13 mouse cellular contexts compared by ENCODE assay signal in the genomic region with DNA sequence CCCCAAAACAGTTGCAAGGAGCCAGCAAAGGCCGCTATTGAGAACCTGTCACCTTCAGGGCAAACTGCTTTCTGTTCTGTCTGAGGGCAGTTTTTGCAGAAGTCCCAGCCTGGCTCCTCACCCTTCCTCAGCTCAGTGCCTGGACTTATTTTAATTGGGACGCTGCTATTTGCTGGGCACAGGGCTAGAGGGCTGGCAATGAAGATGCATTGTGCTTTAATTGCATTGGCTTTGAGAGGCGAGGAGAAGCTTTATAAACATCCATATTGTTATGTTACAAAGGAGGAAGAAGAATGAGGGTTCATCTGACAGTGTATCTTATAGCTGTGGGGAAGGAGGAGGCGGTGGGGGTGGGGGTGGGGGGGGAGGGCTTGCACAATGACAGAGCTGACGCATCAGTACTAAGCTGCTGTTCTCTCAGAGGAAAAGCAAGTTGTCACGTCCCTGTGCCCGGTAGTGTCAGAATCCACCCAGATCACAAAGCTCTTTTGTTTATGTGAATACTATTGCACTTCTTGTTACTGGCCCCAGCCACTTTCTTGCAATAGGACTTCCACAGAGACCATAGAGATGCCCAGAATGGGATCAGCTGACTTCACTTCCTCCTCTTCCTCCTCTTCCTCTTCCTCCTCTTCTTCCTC. TPM values are rescaled to one million over a fixed set of nuclear protein-coding genes. Genes with fewer than 3 reads are reported as not detected.
DNase-seq lines count a peak whose midpoint lies in the region; ATAC-seq and TF ChIP-seq lines count a peak whose summit lies in the region.
"Had no signal": no experiment of that assay in that cellular context is flagged by ENCODE, and none has a peak within 500 bp of the region (broad histone marks: within the 10 kb centered on the region; RNA-seq: fewer than 3 reads in every experiment).

No protein-coding gene starts in this region.

- peaks cover 3% of the 10 kb centered on the region; the same call in 1 of the 2 replicates for H3K4me1 ChIP-seq in bone marrow, adult 2 months (ENCODE audit: control insufficient read depth, insufficient read depth, low read length)

- no peak for TF ChIP-seq POLR2A in bone marrow, adult 2 months (IDR thresholded peaks at IDR 0.05; ENCODE audit: borderline replicate concordance, control insufficient read depth, low read depth, low read length)

- TF ChIP-seq CTCF in left cerebral cortex, adult 2 months (IDR thresholded peaks at IDR 0.05): no peak
- TF ChIP-seq CTCF in bone marrow, adult 2 months (IDR thresholded peaks at IDR 0.05; ENCODE audit: control insufficient read depth, insufficient read depth, low read length): no peak
- no peak for TF ChIP-seq CTCF in gastrocnemius, adult 2 months (IDR thresholded peaks at IDR 0.05)

- no peak for DNase-seq in left cerebral cortex, adult 2 months (ENCODE audit: extremely low spot score in 1 of 2, low spot score in 2 of 2)
- no peak for DNase-seq in left cerebral cortex, postnatal 36 days (ENCODE audit: low spot score in 2 of 2)
- no peak for DNase-seq in left cerebral cortex, postnatal 25 days (ENCODE audit: low spot score in 2 of 2)
- DNase-seq in left cerebral cortex, postnatal 10 days (ENCODE audit: extremely low spot score in 1 of 2, low spot score in 2 of 2): no peak
- no peak for DNase-seq in gastrocnemius, adult 2 months
- DNase-seq: left cerebral cortex, postnatal 4 days had no signal

- H3K4me3 ChIP-seq in left cerebral cortex, adult 2 months: no peak overlapping the region
- peak overlapping the region; percentile 30 for H3K4me3 ChIP-seq in bone marrow, adult 2 months (replicated peaks; ENCODE audit: control insufficient read depth, low read depth, low read length)
- no peak overlapping the region for H3K4me3 ChIP-seq in gastrocnemius, adult 2 months
- H3K4me3 ChIP-seq: embryonic facial prominence, embryonic 13.5 days; heart, embryonic 10.5 days; myocyte had no signal

- WGBS in bone marrow, adult 2 months: 18% methylated on average over 7 of the region's 7 CpGs

- ATAC-seq in CD4-positive, CD25-positive, alpha-beta regulatory T cell, adult 4 months: peak; percentile 62
- peak; percentile 39 for ATAC-seq in megakaryocyte, adult 5-6 weeks (ENCODE audit: poor library complexity, severe bottlenecking)

- H3K27ac ChIP-seq in left cerebral cortex, adult 2 months: peak overlapping the region; percentile 55; the same call in 1 of the 2 replicates
- H3K27ac ChIP-seq in bone marrow, adult 2 months (ENCODE audit: control insufficient read depth, insufficient read depth, low read depth, low read length, poor library complexity): peak overlapping the region; percentile 84
- no peak overlapping the region for H3K27ac ChIP-seq in gastrocnemius, adult 2 months
- H3K27ac ChIP-seq: embryonic facial prominence, embryonic 13.5 days; heart, embryonic 10.5 days; hindbrain, embryonic 14.5 days had no signal

- intact Hi-C loops in left cerebral cortex, adult 2 months (cut with DNase I): no loop called here
- intact Hi-C loops in left cerebral cortex, postnatal 36 days (cut with DNase I): no loop called here
- intact Hi-C loops in left cerebral cortex, postnatal 25 days (cut with DNase I): no loop called here
- intact Hi-C loops in left cerebral cortex, postnatal 10 days (cut with DNase I): no loop called here
- intact Hi-C loops in gastrocnemius, adult 2 months (cut with DNase I): no loop called here

RNA-seq across cellular contexts. Expression of gene Ubash3b, which starts 0.8 kb away (rescaled TPM):
- total RNA-seq in left cerebral cortex, adult 2 months (2021): 10 to 100 TPM; 23.5 to 26.7 TPM
- 10 to 100 TPM; 22.5 to 22.6 TPM for total RNA-seq in left cerebral cortex, postnatal 36 days (2021)
- polyA plus RNA-seq in CD4-positive, CD25-positive, alpha-beta regulatory T cell, adult 4 months (2017; shearing (Covaris generic)): 10 to 100 TPM; 25.1 to 27.5 TPM
- 11.5 and 33.4 TPM in 2 replicates for polyA plus RNA-seq in bone marrow, adult 2 months (2011; ENCODE audit: insufficient read depth, insufficient read length, low replicate concordance, missing spikeins)
- 21.6 and 26.5 TPM in 2 replicates for total RNA-seq in megakaryocyte, adult 5-6 weeks (2015)
- 14.8 and 15.1 TPM in 2 replicates for total RNA-seq in megakaryocyte, adult 5-6 weeks (2017)
- 10 to 100 TPM; 23.9 to 26.1 TPM for total RNA-seq in left cerebral cortex, postnatal 25 days (2021)
- total RNA-seq in left cerebral cortex, postnatal 10 days (2021): 10 to 100 TPM; 30.4 to 31.7 TPM
- total RNA-seq in gastrocnemius, adult 2 months (2021): under 1 TPM; 0.33 to 0.45 TPM

Comparison
In these comparisons a context has a peak if more than half of its experiments do, and no peak if none do; other contexts are left out.
1. RNA of gene Ubash3b, which starts 0.8 kb away (total RNA-seq): 30.4 to 31.7 TPM in left cerebral cortex, postnatal 10 days, 23.5 to 26.7 TPM in left cerebral cortex, adult 2 months, 23.9 to 26.1 TPM in left cerebral cortex, postnatal 25 days, 22.5 to 22.6 TPM in left cerebral cortex, postnatal 36 days and 14.8 to 26.5 TPM in megakaryocyte, adult 5-6 weeks; 0.33 to 0.45 TPM in gastrocnemius, adult 2 months; every median in the first group is over 10 times any median in the second.